Mouse (Mus musculus): ENCODE data around the gene Lrrc17.

- TF ChIP-seq CTCF (IDR thresholded peaks at IDR 0.05; ENCODE audit: extremely low read depth, insufficient read depth, insufficient read length, insufficient replicate concordance) (no peak), POLR2A (IDR thresholded peaks at IDR 0.05; ENCODE audit: low read depth, low read length) (no peak)
Observed at GRCm38 (mm10) chr5:21578136-21578535, 34.8 kb downstream of the Lrrc17 start.

Measured in spleen, adult 2 months (tissue).